Mouse (Mus musculus): ENCODE measurements around the gene Esp4.
"Not testable (repeated sequence)": the region's sequence is repeated elsewhere in the genome, so short reads cannot be mapped to it uniquely, and the experiment has no call there.

Gene Esp4

GRCm38 (mm10) chr17:40598294-40598693, at the start of gene Esp4:
Gene Esp4, plus strand, starts transcription at chr17:40598594.
- DNase-seq: no peak

GRCm38 (mm10) chr17:40553470-40553869, 44.9 kb upstream of the Esp4 start:
- no peak for DNase-seq

DNA sequence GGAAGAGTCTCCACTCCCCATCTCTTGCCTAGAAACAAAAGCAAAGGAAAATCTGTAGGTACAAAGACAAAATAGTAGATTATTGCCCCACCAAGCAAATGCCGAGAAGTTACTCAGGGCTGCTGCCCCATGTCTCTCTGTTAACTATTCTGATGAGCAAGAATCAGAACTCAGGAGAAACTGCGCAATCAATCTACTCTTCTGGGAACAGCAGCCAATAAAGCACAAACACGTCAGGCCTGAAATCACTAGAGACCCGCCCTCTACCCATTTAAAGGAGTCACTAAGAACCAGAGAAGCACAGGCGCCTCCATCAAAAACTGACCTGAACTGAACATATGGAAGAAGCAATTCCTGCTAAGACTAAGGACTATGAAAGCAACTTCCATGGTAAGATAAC, 37.2 kb upstream of the Esp4 start, which contains the start of gene Esp6:
TSS of gene Esp6 (plus strand) at position 301 of the 400 bp plus-strand sequence.
- no peak for DNase-seq

- DNase-seq: not testable (repeated sequence)
Observed at GRCm38 (mm10) chr17:40583906-40584305, 14.5 kb upstream of the Esp4 start.

GRCm38 (mm10) chr17:40591297-40591696, 7.1 kb upstream of the Esp4 start:
- DNase-seq: no peak

DNA sequence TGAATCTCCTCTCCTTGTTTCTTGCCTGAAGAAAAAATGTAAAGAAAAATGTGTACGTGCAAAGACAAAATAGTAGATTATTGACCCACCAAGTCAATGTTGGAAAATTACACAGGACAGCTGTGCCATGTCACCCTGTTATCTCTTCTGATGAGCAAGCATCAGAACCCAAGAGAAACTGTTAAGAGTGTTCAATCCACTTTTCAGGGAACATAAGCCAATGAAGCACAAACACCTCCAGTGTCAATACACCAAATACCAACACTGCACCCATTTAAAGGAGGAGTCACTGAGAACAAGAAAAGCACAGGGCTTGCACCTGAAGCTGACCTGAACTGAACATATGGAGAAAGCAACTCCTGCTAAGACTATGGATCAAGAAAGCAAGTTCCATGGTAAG, 33.4 kb downstream of the Esp4 start, which contains the start of gene Esp3:
TSS of gene Esp3 (plus strand) at position 301 of the 400 bp plus-strand sequence.
- not testable (repeated sequence) for DNase-seq
